Mouse (Mus musculus): Measurements from ENCODE around the gene Fggy. TPM values are rescaled to one million over a fixed set of nuclear protein-coding genes. Genes with fewer than 3 reads are reported as not detected.

Gene Fggy
- polyA plus RNA-seq, 1 experiment, result 5.7 TPM

GRCm38 (mm10) chr4:95933801-95934356 is 376.6 kb downstream of the Fggy start:
- TF ChIP-seq POLR2A (IDR thresholded peaks at IDR 0.05; ENCODE audit: control insufficient read depth, low read depth, low read length), result no peak
- no peak for TF ChIP-seq CTCF (IDR thresholded peaks at IDR 0.05; ENCODE audit: control insufficient read depth, insufficient read depth, insufficient replicate concordance, low read depth, low read length)

GRCm38 (mm10) chr4:95934384-95935035 is 377.2 kb downstream of the Fggy start:
- no peaks in the 10 kb centered on the region for H3K27me3 ChIP-seq (ENCODE audit: control insufficient read depth, insufficient read depth, low read length)
- TF ChIP-seq CTCF (IDR thresholded peaks at IDR 0.05; ENCODE audit: control insufficient read depth, insufficient read depth, insufficient replicate concordance, low read depth, low read length) (no peak), POLR2A (IDR thresholded peaks at IDR 0.05; ENCODE audit: control insufficient read depth, low read depth, low read length) (no peak)
- H3K4me1 ChIP-seq (ENCODE audit: control insufficient read depth, insufficient read depth, low read length), result no peaks in the 10 kb centered on the region
- no peak overlapping the region for H3K4me3 ChIP-seq (ENCODE audit: control insufficient read depth, low read depth, low read length)
- H3K36me3 ChIP-seq (ENCODE audit: control insufficient read depth, insufficient read depth, low read length), result no peaks in the 10 kb centered on the region
- H3K27ac ChIP-seq (ENCODE audit: control insufficient read depth, insufficient read depth, low read depth, low read length), result no peak overlapping the region

More at GRCm38 (mm10) chr4:95933801-95934356, 376.6 kb downstream of the Fggy start:
- H3K27ac ChIP-seq (ENCODE audit: control insufficient read depth, insufficient read depth, low read depth, low read length), result no peak overlapping the region
- no peaks in the 10 kb centered on the region for H3K4me1 ChIP-seq (ENCODE audit: control insufficient read depth, insufficient read depth, low read length)
- no peak overlapping the region for H3K4me3 ChIP-seq (ENCODE audit: control insufficient read depth, low read depth, low read length)
- no peaks in the 10 kb centered on the region for H3K36me3 ChIP-seq (ENCODE audit: control insufficient read depth, insufficient read depth, low read length)
- no peaks in the 10 kb centered on the region for H3K27me3 ChIP-seq (ENCODE audit: control insufficient read depth, insufficient read depth, low read length)

- no peak overlapping the region for H3K27ac ChIP-seq (ENCODE audit: control insufficient read depth, insufficient read depth, low read depth, low read length)
These were observed 381.4 kb downstream of the Fggy start for GRCm38 (mm10) chr4:95938701-95939100.

GRCm38 (mm10) chr4:95947896-95948295 is 390.6 kb downstream of the Fggy start:
- TF ChIP-seq POLR2A (IDR thresholded peaks at IDR 0.05; ENCODE audit: control insufficient read depth, low read depth, low read length) (no peak), CTCF (IDR thresholded peaks at IDR 0.05; ENCODE audit: control insufficient read depth, insufficient read depth, insufficient replicate concordance, low read depth, low read length) (no peak)
- H3K4me3 ChIP-seq (ENCODE audit: control insufficient read depth, low read depth, low read length), result no peak overlapping the region
- no peaks in the 10 kb centered on the region for H3K4me1 ChIP-seq (ENCODE audit: control insufficient read depth, insufficient read depth, low read length)
- H3K36me3 ChIP-seq (ENCODE audit: control insufficient read depth, insufficient read depth, low read length), result no peaks in the 10 kb centered on the region
- no peaks in the 10 kb centered on the region for H3K27me3 ChIP-seq (ENCODE audit: control insufficient read depth, insufficient read depth, low read length)
- H3K27ac ChIP-seq (ENCODE audit: control insufficient read depth, insufficient read depth, low read depth, low read length), result no peak overlapping the region

More at GRCm38 (mm10) chr4:95938701-95939100, 381.4 kb downstream of the Fggy start:
- Histone ChIP-seq H3K4me3 (ENCODE audit: control insufficient read depth, low read depth, low read length) (no peak overlapping the region), H3K36me3 (ENCODE audit: control insufficient read depth, insufficient read depth, low read length) (no peaks in the 10 kb centered on the region), H3K4me1 (ENCODE audit: control insufficient read depth, insufficient read depth, low read length) (no peaks in the 10 kb centered on the region), H3K27me3 (ENCODE audit: control insufficient read depth, insufficient read depth, low read length) (no peaks in the 10 kb centered on the region)
- TF ChIP-seq POLR2A (IDR thresholded peaks at IDR 0.05; ENCODE audit: control insufficient read depth, low read depth, low read length) (no peak), CTCF (IDR thresholded peaks at IDR 0.05; ENCODE audit: control insufficient read depth, insufficient read depth, insufficient replicate concordance, low read depth, low read length) (no peak)

GRCm38 (mm10) chr4:95953328-95953727 is 396.0 kb downstream of the Fggy start:
- Histone ChIP-seq H3K36me3 (ENCODE audit: control insufficient read depth, insufficient read depth, low read length) (no peaks in the 10 kb centered on the region), H3K27me3 (ENCODE audit: control insufficient read depth, insufficient read depth, low read length) (no peaks in the 10 kb centered on the region), H3K4me1 (ENCODE audit: control insufficient read depth, insufficient read depth, low read length) (no peaks in the 10 kb centered on the region), H3K27ac (ENCODE audit: control insufficient read depth, insufficient read depth, low read depth, low read length) (no peak overlapping the region), H3K4me3 (ENCODE audit: control insufficient read depth, low read depth, low read length) (no peak overlapping the region)
- TF ChIP-seq POLR2A (IDR thresholded peaks at IDR 0.05; ENCODE audit: control insufficient read depth, low read depth, low read length), result no peak
- TF ChIP-seq CTCF (IDR thresholded peaks at IDR 0.05; ENCODE audit: control insufficient read depth, insufficient read depth, insufficient replicate concordance, low read depth, low read length), result no peak

GRCm38 (mm10) chr4:95966928-95967724 is 409.8 kb downstream of the Fggy start, which contains the start of gene Hook1:
Hook1 (plus strand) TSS chr4:95967240.
- H3K4me1 ChIP-seq (ENCODE audit: control insufficient read depth, insufficient read depth, low read length), result peaks cover 2% of the 10 kb centered on the region; the same call in 1 of the 2 replicates
- H3K4me3 ChIP-seq (ENCODE audit: control insufficient read depth, low read depth, low read length), result peak within 1 kb of the TSS; percentile 98
- H3K36me3 ChIP-seq (ENCODE audit: control insufficient read depth, insufficient read depth, low read length), result no peaks in the 10 kb centered on the region
- H3K27ac ChIP-seq (ENCODE audit: control insufficient read depth, insufficient read depth, low read depth, low read length), result peak within 1 kb of the TSS; percentile 98
- peak; percentile 76 for TF ChIP-seq POLR2A (IDR thresholded peaks at IDR 0.05; ENCODE audit: control insufficient read depth, low read depth, low read length)
- no peak for TF ChIP-seq CTCF (IDR thresholded peaks at IDR 0.05; ENCODE audit: control insufficient read depth, insufficient read depth, insufficient replicate concordance, low read depth, low read length)
- H3K27me3 ChIP-seq (ENCODE audit: control insufficient read depth, insufficient read depth, low read length), result no peaks in the 10 kb centered on the region
